Mouse (Mus musculus) liver, postnatal 0 days (tissue): ENCODE measurements around the gene Trim80. TPM values are rescaled to one million over a fixed set of nuclear protein-coding genes. Genes with fewer than 3 reads are reported as not detected.
"Not testable (repeated sequence)": the region's sequence is repeated elsewhere in the genome, so short reads cannot be mapped to it uniquely, and the experiment has no call there.

Experiments used
- ATAC-seq: fragments of 200-750 bp; cut with Nextera tagmentation; 2 replicates; pipeline ENCODE4 v1.8.0; 2017; ENCODE audit warnings: mild to moderate bottlenecking, moderate library complexity
- DNase-seq: peaks from one replicate; pipeline ENCODE4 v3.0.0-alpha.2; 2016
- H3K27ac ChIP-seq: fragments of 300-500 bp; sonication (generic); 2 replicates; pipeline ENCODE4 v1.5.1; 2014; ENCODE audit warnings: antibody characterized with exemption, moderate library complexity, mild to moderate bottlenecking, low read depth
- H3K27me3 ChIP-seq: fragments of 300-500 bp; sonication (generic); 2 replicates; pipeline ENCODE4 v1.6.1; 2014; ENCODE audit warnings: low read length, control low read depth, mixed read lengths; ENCODE audit not compliant: insufficient read depth
- H3K36me3 ChIP-seq: fragments of 300-500 bp; sonication (generic); replicated peaks from 2 replicates; pipeline ENCODE4 v1.6.1; 2014; ENCODE audit warnings: mild to moderate bottlenecking, control low read depth, low read length, moderate library complexity, mixed read lengths; ENCODE audit not compliant: insufficient read depth
- H3K4me1 ChIP-seq: fragments of 300-500 bp; sonication (generic); 2 replicates; pipeline ENCODE4 v1.6.1; 2014; ENCODE audit warnings: antibody characterized with exemption, mild to moderate bottlenecking, control low read depth; ENCODE audit not compliant: insufficient read depth
- H3K4me2 ChIP-seq: fragments of 300-500 bp; sonication (generic); 2 replicates; pipeline ENCODE4 v1.6.1; 2014; ENCODE audit warnings: low read depth, mild to moderate bottlenecking, low read length, moderate library complexity, mixed read lengths
- H3K4me3 ChIP-seq: fragments of 300-500 bp; sonication (generic); 2 replicates; pipeline ENCODE4 v1.5.1; 2014; ENCODE audit warnings: low read depth, low read length
- H3K9ac ChIP-seq: fragments of 300-500 bp; sonication (generic); replicated peaks from 2 replicates; pipeline ENCODE4 v1.6.1; 2014; ENCODE audit warnings: mild to moderate bottlenecking, moderate library complexity
- H3K9me3 ChIP-seq: fragments of 300-500 bp; sonication (generic); 2 replicates; pipeline ENCODE4 v1.6.1; 2016; ENCODE audit warnings: mild to moderate bottlenecking, control low read depth, low read length, mixed read lengths
- CTCF ChIP-seq: sonication (generic); IDR thresholded peaks from 2 replicates; pipeline ENCODE4 v1.5.1; 2016; ENCODE audit warnings: antibody characterized with exemption, low read depth
- EP300 ChIP-seq: IDR thresholded peaks from 2 replicates; pipeline ENCODE4 v1.6.1; 2016; ENCODE audit warnings: antibody characterized with exemption, low read depth, mild to moderate bottlenecking
- WGBS: fragments of 180-500 bp; shearing (Covaris S2); extraction: QIAGEN DNeasy Blood & Tissue Kit; methylation state at CpG from one replicate; pipeline ENCODE4 v1.1.7; 2014; ENCODE audit not compliant: insufficient replicate concordance; 5-methylcytosine and 5-hydroxymethylcytosine counted together
- polyA plus RNA-seq: library from polyadenylated mRNA; unstranded; fragments of >200 nt; fragmentation: Nextera tagmentation; extraction: Ambion mirVana; gene quantifications from 2 replicates; pipeline ENCODE4 v1.2.1, GENCODE M21; 2015

Gene Trim80
- polyA plus RNA-seq, 1 experiment from 2014 or later = 2.8 TPM

DNA sequence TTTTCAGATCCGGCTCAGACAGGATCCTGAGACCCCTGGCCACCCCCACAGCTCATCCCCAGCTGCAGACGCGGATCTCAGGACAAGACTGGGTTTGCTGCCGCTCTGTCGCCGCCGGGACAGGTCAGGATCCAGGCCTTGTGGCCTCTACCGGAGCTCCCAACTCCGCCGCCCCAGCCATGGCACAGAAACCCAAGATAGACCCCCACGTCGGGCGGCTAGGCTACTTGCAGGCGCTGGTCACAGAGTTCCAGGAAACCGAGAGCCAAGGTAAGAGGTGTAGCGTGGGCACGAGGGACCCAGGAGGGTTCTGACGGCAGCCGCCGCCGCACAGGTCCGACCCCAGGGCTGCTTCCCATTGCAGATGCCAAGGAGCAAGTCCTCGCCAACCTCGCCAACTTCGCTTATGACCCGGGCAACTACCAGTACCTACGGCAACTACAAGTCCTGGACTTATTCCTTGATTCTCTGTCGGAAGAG lies 35.5 kb downstream of the Trim80 start:
- peak overlapping the region; percentile 69 for H3K4me3 ChIP-seq
- 1% methylated on average over 28 of the region's 28 CpGs for WGBS
- TF ChIP-seq EP300 (peak; percentile 7), CTCF (no peak)
- H3K27ac ChIP-seq = peak overlapping the region; percentile 74
- H3K36me3 ChIP-seq = no peaks in the 10 kb centered on the region; the same call in none of the 2 replicates
- no peaks in the 10 kb centered on the region for H3K9me3 ChIP-seq
- no peaks in the 10 kb centered on the region for H3K27me3 ChIP-seq
- peak overlapping the region; percentile 74 for H3K9ac ChIP-seq
- H3K4me1 ChIP-seq = peaks cover 30% of the 10 kb centered on the region
- H3K4me2 ChIP-seq = peak overlapping the region; percentile 84
- DNase-seq (no peak), ATAC-seq (peak; percentile 30)

DNA sequence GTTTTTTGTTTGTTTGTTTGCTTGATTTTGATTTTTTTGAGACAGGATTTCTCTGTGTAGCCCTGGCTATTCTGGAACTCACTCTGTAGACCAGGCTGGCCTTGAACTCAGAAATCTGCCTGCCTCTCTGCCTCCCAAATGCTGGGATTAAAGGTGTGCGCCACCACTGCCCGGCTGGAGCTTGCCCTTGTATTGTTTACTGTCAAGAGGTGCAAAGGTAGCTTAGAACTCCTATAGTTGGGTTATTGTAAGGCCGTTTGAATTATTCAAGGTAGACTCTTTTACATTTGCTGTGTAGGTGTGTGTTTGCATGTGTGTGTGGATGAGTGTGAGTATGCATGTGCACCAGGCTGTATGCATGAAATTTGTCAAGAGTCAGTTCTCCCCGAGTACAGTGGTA lies 36.3 kb downstream of the Trim80 start:
- Histone ChIP-seq H3K27ac (peak overlapping the region; percentile 50), H3K4me1 (peaks cover 30% of the 10 kb centered on the region), H3K4me2 (peak overlapping the region; percentile 84), H3K4me3 (peak overlapping the region; percentile 69), H3K9ac (peak overlapping the region; percentile 74)
- H3K27me3 ChIP-seq, ATAC-seq, H3K36me3 ChIP-seq, DNase-seq, H3K9me3 ChIP-seq: not testable (repeated sequence)
- WGBS = 63% methylated on average over 4 of the region's 4 CpGs

DNA sequence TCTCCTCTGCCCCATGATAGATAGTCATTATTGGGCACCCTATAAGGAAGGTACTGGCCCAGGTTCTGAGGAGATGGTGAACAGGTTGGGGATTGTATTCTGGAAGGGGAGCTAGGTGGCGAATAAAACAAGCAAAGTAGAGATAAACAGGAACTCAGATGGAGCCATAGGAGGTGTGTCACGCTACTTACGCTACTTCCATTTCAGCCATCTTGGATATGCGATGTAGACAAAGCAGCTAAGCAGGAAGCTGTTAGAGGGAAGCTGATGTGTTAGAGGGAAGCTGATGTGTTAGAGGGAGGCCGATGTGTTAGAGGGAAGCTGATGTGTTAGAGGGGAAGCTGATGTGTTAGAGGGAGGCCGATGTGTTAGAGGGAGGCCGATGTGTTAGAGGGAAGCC lies 37.0 kb downstream of the Trim80 start:
- Histone ChIP-seq H3K27ac (peak overlapping the region; percentile 55), H3K9ac (0 out of 2 replicates have a peak overlapping the region, but pooled peaks have one; percentile 74), H3K4me1 (peaks cover 30% of the 10 kb centered on the region), H3K4me2 (peak overlapping the region; percentile 84; the same call in 1 of the 2 replicates), H3K4me3 (peak overlapping the region; percentile 9; the same call in 1 of the 2 replicates)
- not testable (repeated sequence) for H3K27me3 ChIP-seq, H3K9me3 ChIP-seq, ATAC-seq, H3K36me3 ChIP-seq, DNase-seq
- WGBS = 49% methylated on average over 7 of the region's 7 CpGs

DNA sequence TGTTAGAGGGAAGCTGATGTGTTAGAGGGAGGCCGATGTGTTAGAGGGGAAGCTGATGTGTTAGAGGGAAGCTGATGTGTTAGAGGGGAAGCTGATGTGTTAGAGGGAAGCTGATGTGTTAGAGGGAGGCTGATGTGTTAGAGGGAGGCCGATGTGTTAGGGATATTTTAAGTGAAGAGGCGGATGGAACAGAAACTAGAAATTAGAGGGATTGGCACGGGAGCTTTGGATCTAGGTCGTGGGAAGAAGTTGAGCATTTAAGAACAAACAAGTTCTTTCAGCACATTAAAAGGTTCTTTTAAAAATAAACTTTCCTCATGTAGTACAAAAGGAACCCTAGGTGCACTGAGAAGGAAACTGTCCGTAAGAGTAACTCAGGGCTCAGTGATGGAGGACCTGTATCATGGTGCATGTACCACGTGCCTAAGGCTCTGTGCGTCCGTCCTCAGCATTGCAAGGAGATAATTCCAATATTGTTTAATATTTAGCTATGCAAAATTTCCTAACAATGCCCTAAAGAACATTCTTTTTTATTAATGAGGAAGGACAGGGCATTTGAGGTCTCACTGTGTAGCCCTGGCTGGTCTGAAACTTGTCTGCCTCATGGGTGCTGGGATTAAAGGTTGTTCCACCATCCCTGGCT lies 38.1 kb downstream of the Trim80 start:
- TF ChIP-seq EP300 (no peak), CTCF (no peak)
- no peak overlapping the region for H3K9ac ChIP-seq
- DNase-seq (no peak), ATAC-seq (no peak)
- H3K36me3 ChIP-seq = no peaks in the 10 kb centered on the region; the same call in none of the 2 replicates
- no peaks in the 10 kb centered on the region for H3K27me3 ChIP-seq
- 0 out of 2 replicates have a peak overlapping the region, but pooled peaks have one; percentile 4 for H3K4me3 ChIP-seq
- WGBS = 68% methylated on average over 9 of the region's 9 CpGs
- H3K9me3 ChIP-seq = no peaks in the 10 kb centered on the region
- H3K4me1 ChIP-seq = peaks cover 27% of the 10 kb centered on the region
- no peak overlapping the region for H3K4me2 ChIP-seq
- H3K27ac ChIP-seq = peak overlapping the region; percentile 8; the same call in 1 of the 2 replicates

DNA sequence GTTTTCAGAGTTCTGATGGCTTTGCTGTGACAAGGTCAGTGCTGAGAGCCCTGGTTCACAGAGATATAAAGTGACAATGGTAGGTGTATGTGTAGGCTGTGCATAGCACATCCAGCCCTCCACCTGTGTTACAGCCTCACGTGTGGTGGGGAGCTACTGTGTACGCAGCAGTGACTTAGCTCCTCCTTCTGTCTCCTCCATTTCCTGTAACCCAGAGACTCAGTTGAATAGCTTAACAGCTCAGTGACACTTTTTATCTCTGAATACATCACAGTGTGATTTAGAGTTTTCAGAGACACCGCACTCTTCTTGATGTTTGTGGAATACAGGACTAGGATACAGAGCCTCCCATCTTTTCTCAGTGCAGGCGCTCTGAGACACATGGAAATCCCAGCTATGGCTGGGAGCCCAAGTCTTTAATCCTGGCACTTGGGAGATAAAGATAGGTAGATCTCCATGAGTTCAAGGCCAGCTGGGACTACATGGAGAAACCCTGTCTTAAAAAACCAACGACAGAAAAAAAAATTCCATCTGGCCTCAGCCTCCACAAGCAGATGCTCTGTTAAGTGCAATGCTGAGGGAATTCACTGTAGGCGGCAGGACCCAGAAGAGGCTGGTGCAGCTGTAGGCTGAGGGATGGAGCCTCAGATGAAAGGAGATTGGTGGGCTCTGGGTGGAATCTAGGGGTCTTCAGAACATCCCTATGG lies 41.4 kb downstream of the Trim80 start:
- WGBS = 72% methylated on average over 6 of the region's 6 CpGs
- TF ChIP-seq EP300 = no peak
- no peak for TF ChIP-seq CTCF

DNA sequence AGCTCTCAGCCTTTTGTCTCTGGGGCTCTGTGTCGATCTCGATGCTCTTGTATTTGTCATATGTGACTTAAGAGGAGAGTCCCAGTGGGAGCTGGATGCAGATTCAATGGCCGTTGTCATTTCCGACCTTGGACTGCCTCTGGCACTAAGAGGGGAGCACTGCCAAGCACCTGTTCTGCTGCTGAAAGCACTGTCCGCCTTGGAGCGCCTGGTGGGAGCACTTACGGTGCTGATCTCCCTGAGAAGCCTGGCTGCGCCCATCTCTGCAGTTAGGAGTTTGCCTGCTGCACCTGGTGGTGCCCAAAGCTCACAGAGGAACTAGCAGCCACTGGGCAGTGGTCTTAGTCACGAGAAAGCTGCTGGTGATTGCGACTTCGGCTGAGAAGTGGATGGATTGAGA lies 42.9 kb downstream of the Trim80 start:
- Histone ChIP-seq H3K9me3 (no peaks in the 10 kb centered on the region), H3K4me3 (no peak overlapping the region), H3K27me3 (no peaks in the 10 kb centered on the region), H3K27ac (no peak overlapping the region), H3K4me2 (no peak overlapping the region), H3K36me3 (no peaks in the 10 kb centered on the region; the same call in none of the 2 replicates), H3K4me1 (no peaks in the 10 kb centered on the region), H3K9ac (no peak overlapping the region)
- TF ChIP-seq EP300 (no peak), CTCF (no peak)
- WGBS = 71% methylated on average over 11 of the region's 11 CpGs
- ATAC-seq (no peak), DNase-seq (no peak)

More for the DNA sequence above, 41.4 kb downstream of the Trim80 start:
- no peaks in the 10 kb centered on the region for H3K27me3 ChIP-seq
- H3K4me3 ChIP-seq = no peak overlapping the region
- no peaks in the 10 kb centered on the region for H3K9me3 ChIP-seq
- no peak overlapping the region for H3K27ac ChIP-seq
- H3K9ac ChIP-seq = no peak overlapping the region
- ATAC-seq (no peak), DNase-seq (no peak)
- no peaks in the 10 kb centered on the region; the same call in none of the 2 replicates for H3K36me3 ChIP-seq
- H3K4me1 ChIP-seq = peaks cover 7% of the 10 kb centered on the region
- no peak overlapping the region for H3K4me2 ChIP-seq
